Mouse (Mus musculus): ENCODE data around the gene Fndc3a.

DNA sequence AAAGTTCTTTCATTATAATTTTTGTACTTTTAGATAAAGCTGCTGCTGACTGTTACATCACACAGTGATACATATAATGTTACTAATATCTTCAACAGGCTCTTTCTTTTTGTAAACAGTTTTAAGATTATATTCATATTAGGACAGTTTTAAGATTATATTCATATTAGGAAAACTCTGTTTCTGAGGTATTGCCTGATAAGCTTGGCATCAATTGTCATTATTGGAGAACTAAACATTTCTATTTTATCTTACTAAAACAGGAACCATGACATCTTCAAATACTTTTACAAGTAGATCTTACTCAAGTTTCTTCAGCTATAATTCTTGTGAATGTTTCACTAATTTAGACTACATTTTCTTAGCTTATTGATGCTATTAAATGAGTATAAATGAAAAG is 84.4 kb downstream of the Fndc3a start:
- TF ChIP-seq CTCF (IDR thresholded peaks at IDR 0.05; ENCODE audit: extremely low read depth, insufficient read depth, low read length) (no peak), POLR2A (IDR thresholded peaks at IDR 0.05; ENCODE audit: extremely low read depth, insufficient read depth, low read length) (no peak)
